Comparison of ENCODE assay signal across 10 mouse cellular contexts in the genomic region with DNA sequence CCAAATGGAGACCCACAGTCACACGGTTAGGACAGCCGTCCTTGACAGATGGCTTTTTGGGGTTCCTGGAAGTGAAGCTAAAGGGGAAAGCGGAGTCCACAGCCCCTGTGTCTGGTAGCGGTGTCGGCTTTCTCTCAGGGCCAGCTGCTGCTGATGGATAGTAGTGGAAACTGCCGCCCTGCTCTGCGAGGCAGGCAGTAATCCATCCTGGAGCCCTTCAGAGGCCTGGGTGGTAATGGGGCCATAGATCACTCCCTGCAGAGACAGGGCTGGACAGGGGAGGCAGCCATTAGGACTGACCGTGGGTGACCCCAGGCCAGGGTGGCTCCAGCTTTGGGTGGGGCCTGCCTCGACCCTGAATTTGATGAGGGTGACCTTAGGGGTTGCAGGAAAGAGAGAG.
A peak's percentile ranks its signal among the peaks of the same experiment; 100 is the strongest.
DNase-seq lines count a peak whose midpoint lies in the region; ATAC-seq lines count a peak whose summit lies in the region.
"Had no signal": no experiment of that assay in that cellular context is flagged by ENCODE, and none has a peak within 500 bp of the region (broad histone marks: within the 10 kb centered on the region; RNA-seq: fewer than 3 reads in every experiment).

No protein-coding gene starts in this region.

- H3K9me3 ChIP-seq in heart, embryonic 15.5 days (replicated peaks), result no peaks in the 10 kb centered on the region
- H3K9me3 ChIP-seq in forebrain, embryonic 11.5 days (ENCODE audit: control insufficient read depth, low read length), result no peaks in the 10 kb centered on the region
- no peaks in the 10 kb centered on the region for H3K9me3 ChIP-seq in neural tube, embryonic 14.5 days (ENCODE audit: control insufficient read depth, low read length)

- H3K27me3 ChIP-seq in heart, embryonic 15.5 days, result no peaks in the 10 kb centered on the region
- H3K27me3 ChIP-seq in forebrain, embryonic 11.5 days (ENCODE audit: control insufficient read depth, insufficient read depth, low read length), result no peaks in the 10 kb centered on the region
- H3K27me3 ChIP-seq in neural tube, embryonic 14.5 days (ENCODE audit: control insufficient read depth, insufficient read depth, low read length), result no peaks in the 10 kb centered on the region

- no peak overlapping the region for H3K4me2 ChIP-seq in heart, embryonic 15.5 days
- H3K4me2 ChIP-seq in forebrain, embryonic 11.5 days (ENCODE audit: low read depth, low read length, severe bottlenecking), result no peak overlapping the region
- H3K4me2 ChIP-seq in neural tube, embryonic 14.5 days (ENCODE audit: low read depth, low read length), result no peak overlapping the region

- WGBS in heart, embryonic 15.5 days, result 50% methylated on average over 9 of the region's 9 CpGs
- 41% methylated on average over 9 of the region's 9 CpGs for WGBS in forebrain, embryonic 11.5 days
- WGBS in neural tube, embryonic 14.5 days, result 11% methylated on average over 9 of the region's 9 CpGs

- no peaks in the 10 kb centered on the region for H3K36me3 ChIP-seq in heart, embryonic 15.5 days
- no peaks in the 10 kb centered on the region for H3K36me3 ChIP-seq in forebrain, embryonic 11.5 days (ENCODE audit: control insufficient read depth, insufficient read depth, low read length)
- no peaks in the 10 kb centered on the region for H3K36me3 ChIP-seq in neural tube, embryonic 14.5 days (ENCODE audit: control insufficient read depth, insufficient read depth, low read length)

- no peak for ATAC-seq in heart, embryonic 15.5 days (replicated peaks; ENCODE audit: insufficient number of reproducible peaks, insufficient read depth, low FRiP score, low read depth)
- ATAC-seq in forebrain, embryonic 11.5 days (replicated peaks; ENCODE audit: low FRiP score), result 0 out of 2 replicates have a peak, but pooled peaks have one; percentile 9
- ATAC-seq in neural tube, embryonic 14.5 days (ENCODE audit: low read depth), result peak; percentile 33; the same call in 1 of the 2 replicates

- peak overlapping the region; percentile 28; the same call in 1 of the 2 replicates for H3K27ac ChIP-seq in heart, embryonic 15.5 days
- H3K27ac ChIP-seq in forebrain, embryonic 11.5 days (ENCODE audit: low read depth, low read length), result peak overlapping the region; percentile 34
- peak overlapping the region; percentile 72 for H3K27ac ChIP-seq in neural tube, embryonic 14.5 days (ENCODE audit: low read depth, low read length)

- no peak overlapping the region; the same call in 1 of the 2 replicates for H3K9ac ChIP-seq in heart, embryonic 15.5 days
- peak overlapping the region; percentile 17; the same call in 1 of the 2 replicates for H3K9ac ChIP-seq in forebrain, embryonic 11.5 days (ENCODE audit: low read length)
- peak overlapping the region; percentile 16; the same call in 1 of the 2 replicates for H3K9ac ChIP-seq in neural tube, embryonic 14.5 days (replicated peaks; ENCODE audit: low read depth, low read length)

- H3K4me1 ChIP-seq in heart, embryonic 15.5 days (replicated peaks), result peaks cover 97% of the 10 kb centered on the region
- peaks cover 33% of the 10 kb centered on the region for H3K4me1 ChIP-seq in forebrain, embryonic 11.5 days (replicated peaks; ENCODE audit: control insufficient read depth, insufficient read depth, low read length)
- H3K4me1 ChIP-seq in neural tube, embryonic 14.5 days (ENCODE audit: control insufficient read depth, insufficient read depth, low read length), result peaks cover 52% of the 10 kb centered on the region

- DNase-seq in heart, adult 11 months, result no peak
- DNase-seq in forebrain, embryonic 11.5 days (ENCODE audit: low spot score), result no peak
- DNase-seq in kidney, postnatal 4 days, result peak; percentile 57 to 68
- DNase-seq in left cerebral cortex, adult 8-10 months (ENCODE audit: low spot score in 2 of 2), result no peak
- DNase-seq in urinary bladder, postnatal 4 days (ENCODE audit: low spot score in 2 of 2), result no peak
- no peak for DNase-seq in layer of hippocampus, adult 9-10 months (ENCODE audit: low spot score)
- DNase-seq: layer of hippocampus, adult 9-11 months; thymus, adult 18-20 months had no signal

- H3K4me3 ChIP-seq in heart, embryonic 15.5 days, result no peak overlapping the region
- H3K4me3 ChIP-seq in forebrain, embryonic 11.5 days (ENCODE audit: low read depth, low read length), result no peak overlapping the region
- no peak overlapping the region for H3K4me3 ChIP-seq in neural tube, embryonic 14.5 days (ENCODE audit: low read depth, low read length)

Comparison
In these comparisons a context has a peak if more than half of its experiments do, and no peak if none do; other contexts are left out.
1. DNase-seq: peak in kidney, postnatal 4 days (2 of 2); none in heart, adult 11 months (single experiment), forebrain, embryonic 11.5 days (single experiment), left cerebral cortex, adult 8-10 months (0 of 2), urinary bladder, postnatal 4 days (0 of 2) and layer of hippocampus, adult 9-10 months (single experiment).
2. Peak in every context shown above with its lines, with median percentiles within 50 percentile points of each other: H3K27ac ChIP-seq.